Mouse (Mus musculus) midbrain, embryonic 13.5 days (tissue): ENCODE results near the gene Wdr83. TPM values are rescaled to one million over a fixed set of nuclear protein-coding genes. Genes with fewer than 3 reads are reported as not detected.
"Not testable (repeated sequence)": the region's sequence is repeated elsewhere in the genome, so short reads cannot be mapped to it uniquely, and the experiment has no call there.

ENCODE experiments used
- ATAC-seq: fragments of 200-750 bp; cut with Nextera tagmentation; 2 replicates; pipeline ENCODE4 v1.8.0; 2017; ENCODE audit warnings: mild to moderate bottlenecking, moderate TSS enrichment, moderate library complexity
- H3K27ac ChIP-seq: fragments of 300-500 bp; sonication (generic); 2 replicates; pipeline ENCODE4 v1.5.1; 2015; ENCODE audit warnings: inconsistent platforms, mild to moderate bottlenecking, moderate library complexity
- H3K27me3 ChIP-seq: fragments of 300-500 bp; sonication (generic); 2 replicates; pipeline ENCODE4 v1.6.1; 2015; ENCODE audit warnings: mild to moderate bottlenecking, inconsistent platforms
- H3K36me3 ChIP-seq: fragments of 300-500 bp; sonication (generic); 2 replicates; pipeline ENCODE4 v1.6.1; 2015; ENCODE audit warnings: mild to moderate bottlenecking, inconsistent platforms
- H3K4me1 ChIP-seq: fragments of 300-500 bp; sonication (generic); replicated peaks from 2 replicates; pipeline ENCODE4 v1.6.1; 2015; ENCODE audit warnings: inconsistent platforms
- H3K4me2 ChIP-seq: fragments of 300-500 bp; sonication (generic); replicated peaks from 2 replicates; pipeline ENCODE4 v1.6.1; 2015; ENCODE audit warnings: moderate library complexity, mild to moderate bottlenecking, inconsistent platforms
- H3K4me3 ChIP-seq: fragments of 300-500 bp; sonication (generic); replicated peaks from 2 replicates; pipeline ENCODE4 v1.5.1; 2015; ENCODE audit warnings: mild to moderate bottlenecking, inconsistent platforms
- H3K9ac ChIP-seq: fragments of 300-500 bp; sonication (generic); replicated peaks from 2 replicates; pipeline ENCODE4 v1.6.1; 2015; ENCODE audit warnings: mild to moderate bottlenecking, inconsistent platforms
- H3K9me3 ChIP-seq: fragments of 300-500 bp; sonication (generic); 2 replicates; pipeline ENCODE4 v1.6.1; 2016; ENCODE audit warnings: mild to moderate bottlenecking, inconsistent platforms
- WGBS: fragments of 180-500 bp; shearing (Covaris S2); methylation state at CpG from one replicate; pipeline ENCODE4 v1.1.7; 2015; 5-methylcytosine and 5-hydroxymethylcytosine counted together
- polyA plus RNA-seq: library from polyadenylated mRNA; unstranded; fragments of >200 nt; fragmentation: Nextera tagmentation; extraction: Ambion mirVana; gene quantifications from 2 replicates; pipeline ENCODE4 v1.2.1, GENCODE M21; 2015

Gene Wdr83
- polyA plus RNA-seq, 1 experiment from 2014 or later = 64.1 TPM

- peaks cover 66% of the 10 kb centered on the region for H3K36me3 ChIP-seq
Observed at GRCm38 (mm10) chr8:85095051-85095450, 13.9 kb upstream of the Wdr83 start.

GRCm38 (mm10) chr8:85091526-85092090, 10.5 kb upstream of the Wdr83 start:
- H3K9me3 ChIP-seq = no peaks in the 10 kb centered on the region
- WGBS = 31% methylated on average over 21 of the region's 21 CpGs
- peaks cover 65% of the 10 kb centered on the region for H3K36me3 ChIP-seq
- no peaks in the 10 kb centered on the region for H3K27me3 ChIP-seq
- H3K4me3 ChIP-seq = no peak overlapping the region
- no peaks in the 10 kb centered on the region for H3K4me1 ChIP-seq
- no peak for ATAC-seq
- H3K9ac ChIP-seq = no peak overlapping the region
- no peak overlapping the region for H3K27ac ChIP-seq
- H3K4me2 ChIP-seq = no peak overlapping the region

More at GRCm38 (mm10) chr8:85095051-85095450, 13.9 kb upstream of the Wdr83 start:
- no peak overlapping the region for H3K4me3 ChIP-seq
- no peak overlapping the region for H3K4me2 ChIP-seq
- H3K27ac ChIP-seq = no peak overlapping the region
- no peaks in the 10 kb centered on the region for H3K9me3 ChIP-seq
- no peak overlapping the region for H3K9ac ChIP-seq
- no peaks in the 10 kb centered on the region for H3K27me3 ChIP-seq
- ATAC-seq = no peak
- H3K4me1 ChIP-seq = no peaks in the 10 kb centered on the region
- 95% methylated on average over 13 of the region's 13 CpGs for WGBS

- Histone ChIP-seq H3K4me2 (no peak overlapping the region), H3K9ac (no peak overlapping the region), H3K36me3 (peaks cover 59% of the 10 kb centered on the region), H3K4me3 (no peak overlapping the region), H3K27me3 (no peaks in the 10 kb centered on the region), H3K4me1 (no peaks in the 10 kb centered on the region), H3K9me3 (no peaks in the 10 kb centered on the region), H3K27ac (no peak overlapping the region)
- WGBS = 93% methylated on average over 11 of the region's 11 CpGs
- ATAC-seq = no peak
Observed at GRCm38 (mm10) chr8:85090856-85091255, 9.8 kb upstream of the Wdr83 start.

GRCm38 (mm10) chr8:85088771-85089170, 7.7 kb upstream of the Wdr83 start:
- peaks cover 5% of the 10 kb centered on the region for H3K4me1 ChIP-seq
- no peak overlapping the region for H3K27ac ChIP-seq
- H3K4me2 ChIP-seq = no peak overlapping the region
- H3K4me3 ChIP-seq = no peak overlapping the region
- 87% methylated on average over 2 of the region's 2 CpGs for WGBS
- no peaks in the 10 kb centered on the region for H3K9me3 ChIP-seq
- no peaks in the 10 kb centered on the region for H3K27me3 ChIP-seq
- no peak overlapping the region for H3K9ac ChIP-seq
- peaks cover 47% of the 10 kb centered on the region for H3K36me3 ChIP-seq
- no peak for ATAC-seq

- H3K9ac ChIP-seq = no peak overlapping the region
- 86% methylated on average over 3 of the region's 3 CpGs for WGBS
- no peaks in the 10 kb centered on the region for H3K9me3 ChIP-seq
- H3K4me3 ChIP-seq = no peak overlapping the region
- ATAC-seq = no peak
- H3K27me3 ChIP-seq = no peaks in the 10 kb centered on the region
- peaks cover 26% of the 10 kb centered on the region for H3K4me1 ChIP-seq
- H3K4me2 ChIP-seq = no peak overlapping the region
- H3K27ac ChIP-seq = no peak overlapping the region
- peaks cover 36% of the 10 kb centered on the region for H3K36me3 ChIP-seq
Observed at GRCm38 (mm10) chr8:85086238-85086637, 5.1 kb upstream of the Wdr83 start.

GRCm38 (mm10) chr8:85084633-85085032, 3.5 kb upstream of the Wdr83 start:
- Histone ChIP-seq H3K27ac (no peak overlapping the region), H3K9me3 (no peaks in the 10 kb centered on the region), H3K4me2 (no peak overlapping the region), H3K9ac (no peak overlapping the region), H3K27me3 (no peaks in the 10 kb centered on the region), H3K36me3 (peaks cover 30% of the 10 kb centered on the region), H3K4me3 (no peak overlapping the region), H3K4me1 (peaks cover 31% of the 10 kb centered on the region)
- ATAC-seq = no peak
- 90% methylated on average over 8 of the region's 8 CpGs for WGBS

- Histone ChIP-seq H3K4me1 (peaks cover 36% of the 10 kb centered on the region), H3K4me2 (peak within 1 kb of the TSS; percentile 87), H3K9me3 (no peaks in the 10 kb centered on the region), H3K27ac (no peak within 1 kb of the TSS), H3K9ac (peak within 1 kb of the TSS; percentile 77), H3K27me3 (no peaks in the 10 kb centered on the region), H3K36me3 (peaks cover 24% of the 10 kb centered on the region), H3K4me3 (peak within 1 kb of the TSS; percentile 61)
- peak; percentile 88 for ATAC-seq
- WGBS = 2% methylated on average over 30 of the region's 30 CpGs
Observed at GRCm38 (mm10) chr8:85083108-85083813, 2.2 kb upstream of the Wdr83 start, which contains the start of gene Man2b1. Gene Man2b1, plus strand, starts transcription at chr8:85083270.

- whole genome bisulfite sequencing = 94% methylated on average over 4 of the region's 4 CpGs
- ATAC-seq, H3K9me3 ChIP-seq, H3K9ac ChIP-seq, H3K27ac ChIP-seq, H3K27me3 ChIP-seq, H3K4me3 ChIP-seq: not testable (repeated sequence)
- Histone ChIP-seq H3K4me2 (peak overlapping the region; percentile 96), H3K4me1 (peaks cover 36% of the 10 kb centered on the region), H3K36me3 (peaks cover 23% of the 10 kb centered on the region)
Observed at GRCm38 (mm10) chr8:85082169-85082568, 1.1 kb upstream of the Wdr83 start.

- Histone ChIP-seq H3K27me3 (no peaks in the 10 kb centered on the region), H3K9me3 (no peaks in the 10 kb centered on the region), H3K9ac (peak within 1 kb of the TSS; percentile 88), H3K4me3 (peak within 1 kb of the TSS; percentile 82), H3K27ac (peak within 1 kb of the TSS; percentile 40; the same call in 1 of the 2 replicates), H3K4me2 (peak within 1 kb of the TSS; percentile 96), H3K4me1 (peaks cover 36% of the 10 kb centered on the region), H3K36me3 (peaks cover 29% of the 10 kb centered on the region)
- under 1% methylated on average over 30 of the region's 30 CpGs for WGBS
- ATAC-seq = peak; percentile 26
Observed at GRCm38 (mm10) chr8:85080532-85081215, 432 bp downstream of the Wdr83 start, which contains the start of gene Wdr83os. Gene Wdr83os, plus strand, starts transcription at chr8:85080740.

- Histone ChIP-seq H3K4me2 (peak overlapping the region; percentile 96), H3K9ac (peak overlapping the region; percentile 88), H3K4me3 (peak overlapping the region; percentile 82), H3K9me3 (no peaks in the 10 kb centered on the region), H3K4me1 (peaks cover 36% of the 10 kb centered on the region), H3K36me3 (peaks cover 30% of the 10 kb centered on the region), H3K27me3 (no peaks in the 10 kb centered on the region), H3K27ac (peak overlapping the region; percentile 40; the same call in 1 of the 2 replicates)
- under 1% methylated on average over 25 of the region's 25 CpGs for WGBS
- no peak for ATAC-seq
Observed at GRCm38 (mm10) chr8:85080214-85080531, 933 bp downstream of the Wdr83 start.

- Histone ChIP-seq H3K9me3 (no peaks in the 10 kb centered on the region), H3K27ac (no peak overlapping the region), H3K27me3 (no peaks in the 10 kb centered on the region), H3K4me1 (peaks cover 32% of the 10 kb centered on the region), H3K36me3 (peaks cover 52% of the 10 kb centered on the region), H3K9ac (0 out of 2 replicates have a peak overlapping the region, but pooled peaks have one; percentile 2), H3K4me3 (no peak overlapping the region), H3K4me2 (no peak overlapping the region)
- ATAC-seq = peak; percentile 53; the same call in 1 of the 2 replicates
- 4% methylated on average over 2 of the region's 2 CpGs for WGBS
Observed at GRCm38 (mm10) chr8:85076993-85077392, 4.1 kb downstream of the Wdr83 start.

- no peak overlapping the region for H3K9ac ChIP-seq
- H3K36me3 ChIP-seq = peaks cover 52% of the 10 kb centered on the region
- no peak for ATAC-seq
- no peak overlapping the region for H3K4me3 ChIP-seq
- H3K4me2 ChIP-seq = no peak overlapping the region
- H3K9me3 ChIP-seq = no peaks in the 10 kb centered on the region
- peaks cover 25% of the 10 kb centered on the region for H3K4me1 ChIP-seq
- no peaks in the 10 kb centered on the region for H3K27me3 ChIP-seq
- WGBS = 80% methylated on average over 9 of the region's 9 CpGs
- no peak overlapping the region for H3K27ac ChIP-seq
Observed at GRCm38 (mm10) chr8:85076001-85076400, 5.1 kb downstream of the Wdr83 start.
